Mouse (Mus musculus): ENCODE results near the gene Klrd1. TPM values are rescaled to one million over a fixed set of nuclear protein-coding genes. Genes with fewer than 3 reads are reported as not detected.
"Not testable (repeated sequence)": the region's sequence is repeated elsewhere in the genome, so short reads cannot be mapped to it uniquely, and the experiment has no call there.

The Klrd1 gene
- polyA plus RNA-seq, 1 experiment from 2014 or later = not detected

- no peak overlapping the region for H3K27ac ChIP-seq (ENCODE audit: low read depth, low read length)
- H3K4me1 ChIP-seq (ENCODE audit: control insufficient read depth, insufficient read depth, low read length) = peaks cover 9% of the 10 kb centered on the region
- no peak overlapping the region for H3K4me3 ChIP-seq (ENCODE audit: low read depth, low read length)
- H3K4me2 ChIP-seq = no peak overlapping the region
- no peaks in the 10 kb centered on the region for H3K36me3 ChIP-seq (ENCODE audit: control insufficient read depth, insufficient read depth, low read length)
- H3K27me3 ChIP-seq (ENCODE audit: control insufficient read depth, insufficient read depth, low read length) = no peaks in the 10 kb centered on the region
- H3K9ac ChIP-seq (ENCODE audit: low read length) = no peak overlapping the region
- no peaks in the 10 kb centered on the region for H3K9me3 ChIP-seq (ENCODE audit: control insufficient read depth, low read length)
- peak; percentile 20; the same call in 1 of the 2 replicates for ATAC-seq (ENCODE audit: low FRiP score)
- WGBS = 50% methylated on average over 4 of the region's 4 CpGs
- peak; percentile 87 for DNase-seq (ENCODE audit: low spot score, missing footprints)
Measured at GRCm38 (mm10) chr6:129559641-129560027, 31.9 kb upstream of the Klrd1 start.

GRCm38 (mm10) chr6:129565257-129565656 is 26.3 kb upstream of the Klrd1 start:
- Histone ChIP-seq H3K4me1 (ENCODE audit: control insufficient read depth, insufficient read depth, low read length) (no peaks in the 10 kb centered on the region), H3K9ac (ENCODE audit: low read length) (no peak overlapping the region), H3K36me3 (ENCODE audit: control insufficient read depth, insufficient read depth, low read length) (no peaks in the 10 kb centered on the region), H3K9me3 (ENCODE audit: control insufficient read depth, low read length) (no peaks in the 10 kb centered on the region), H3K4me3 (ENCODE audit: low read depth, low read length) (no peak overlapping the region), H3K27me3 (ENCODE audit: control insufficient read depth, insufficient read depth, low read length) (no peaks in the 10 kb centered on the region), H3K4me2 (no peak overlapping the region), H3K27ac (ENCODE audit: low read depth, low read length) (no peak overlapping the region)
- ATAC-seq (ENCODE audit: low FRiP score) = no peak
- 78% methylated on average over 2 of the region's 2 CpGs for WGBS
- DNase-seq (ENCODE audit: low spot score, missing footprints) = no peak

- Histone ChIP-seq H3K36me3 (ENCODE audit: control insufficient read depth, insufficient read depth, low read length) (no peaks in the 10 kb centered on the region), H3K27ac (ENCODE audit: low read depth, low read length) (no peak overlapping the region), H3K4me3 (ENCODE audit: low read depth, low read length) (no peak overlapping the region), H3K9ac (ENCODE audit: low read length) (no peak overlapping the region), H3K27me3 (ENCODE audit: control insufficient read depth, insufficient read depth, low read length) (no peaks in the 10 kb centered on the region), H3K4me2 (no peak overlapping the region), H3K9me3 (ENCODE audit: control insufficient read depth, low read length) (no peaks in the 10 kb centered on the region), H3K4me1 (ENCODE audit: control insufficient read depth, insufficient read depth, low read length) (no peaks in the 10 kb centered on the region)
- 41% methylated on average over 2 of the region's 2 CpGs for WGBS
- no peak for DNase-seq (ENCODE audit: low spot score, missing footprints)
- ATAC-seq (ENCODE audit: low FRiP score) = no peak
Measured at GRCm38 (mm10) chr6:129575315-129575714, 16.3 kb upstream of the Klrd1 start.

- H3K27me3 ChIP-seq (ENCODE audit: control insufficient read depth, insufficient read depth, low read length) = no peaks in the 10 kb centered on the region
- DNase-seq (ENCODE audit: low spot score, missing footprints) (no peak), ATAC-seq (ENCODE audit: low FRiP score) (no peak)
- H3K36me3 ChIP-seq (ENCODE audit: control insufficient read depth, insufficient read depth, low read length) = no peaks in the 10 kb centered on the region
- no peaks in the 10 kb centered on the region for H3K4me1 ChIP-seq (ENCODE audit: control insufficient read depth, insufficient read depth, low read length)
- H3K9me3 ChIP-seq (ENCODE audit: control insufficient read depth, low read length) = no peaks in the 10 kb centered on the region
- H3K4me2 ChIP-seq = no peak within 1 kb of the TSS
- no peak within 1 kb of the TSS for H3K9ac ChIP-seq (ENCODE audit: low read length)
- no peak within 1 kb of the TSS for H3K27ac ChIP-seq (ENCODE audit: low read depth, low read length)
- H3K4me3 ChIP-seq (ENCODE audit: low read depth, low read length) = no peak within 1 kb of the TSS
- 94% methylated on average over 8 of the region's 8 CpGs for WGBS
Measured at GRCm38 (mm10) chr6:129577605-129578004, 14.0 kb upstream of the Klrd1 start, which contains the start of gene Klre1. Gene Klre1 (plus strand): TSS chr6:129577905.

GRCm38 (mm10) chr6:129581274-129581673 is 10.3 kb upstream of the Klrd1 start:
- 65% methylated on average over 4 of the region's 4 CpGs for WGBS
- DNase-seq (ENCODE audit: low spot score, missing footprints) = no peak

GRCm38 (mm10) chr6:129581896-129582295 is 9.7 kb upstream of the Klrd1 start:
- no peaks in the 10 kb centered on the region for H3K9me3 ChIP-seq (ENCODE audit: control insufficient read depth, low read length)
- H3K27ac ChIP-seq (ENCODE audit: low read depth, low read length) = no peak overlapping the region
- WGBS = 83% methylated on average over 4 of the region's 4 CpGs
- H3K36me3 ChIP-seq (ENCODE audit: control insufficient read depth, insufficient read depth, low read length) = no peaks in the 10 kb centered on the region
- H3K4me2 ChIP-seq = no peak overlapping the region
- ATAC-seq (ENCODE audit: low FRiP score) (no peak), DNase-seq (ENCODE audit: low spot score, missing footprints) (no peak)
- H3K4me3 ChIP-seq (ENCODE audit: low read depth, low read length) = no peak overlapping the region
- H3K27me3 ChIP-seq (ENCODE audit: control insufficient read depth, insufficient read depth, low read length) = no peaks in the 10 kb centered on the region
- H3K4me1 ChIP-seq (ENCODE audit: control insufficient read depth, insufficient read depth, low read length) = no peaks in the 10 kb centered on the region
- H3K9ac ChIP-seq (ENCODE audit: low read length) = no peak overlapping the region

More at GRCm38 (mm10) chr6:129581274-129581673, 10.3 kb upstream of the Klrd1 start:
- Histone ChIP-seq H3K4me2 (no peak overlapping the region), H3K9ac (ENCODE audit: low read length) (no peak overlapping the region), H3K4me3 (ENCODE audit: low read depth, low read length) (no peak overlapping the region), H3K9me3 (ENCODE audit: control insufficient read depth, low read length) (no peaks in the 10 kb centered on the region), H3K4me1 (ENCODE audit: control insufficient read depth, insufficient read depth, low read length) (no peaks in the 10 kb centered on the region), H3K27ac (ENCODE audit: low read depth, low read length) (no peak overlapping the region), H3K27me3 (ENCODE audit: control insufficient read depth, insufficient read depth, low read length) (no peaks in the 10 kb centered on the region), H3K36me3 (ENCODE audit: control insufficient read depth, insufficient read depth, low read length) (no peaks in the 10 kb centered on the region)
- no peak for ATAC-seq (ENCODE audit: low FRiP score)

- Histone ChIP-seq H3K4me1 (ENCODE audit: control insufficient read depth, insufficient read depth, low read length) (no peaks in the 10 kb centered on the region), H3K36me3 (ENCODE audit: control insufficient read depth, insufficient read depth, low read length) (no peaks in the 10 kb centered on the region), H3K27me3 (ENCODE audit: control insufficient read depth, insufficient read depth, low read length) (no peaks in the 10 kb centered on the region), H3K9me3 (ENCODE audit: control insufficient read depth, low read length) (no peaks in the 10 kb centered on the region), H3K4me2 (no peak overlapping the region), H3K4me3 (ENCODE audit: low read depth, low read length) (no peak overlapping the region), H3K27ac (ENCODE audit: low read depth, low read length) (no peak overlapping the region), H3K9ac (ENCODE audit: low read length) (no peak overlapping the region)
- WGBS = 75% methylated on average over 3 of the region's 3 CpGs
- ATAC-seq (ENCODE audit: low FRiP score) (no peak), DNase-seq (ENCODE audit: low spot score, missing footprints) (no peak)
Measured at GRCm38 (mm10) chr6:129583014-129583413, 8.6 kb upstream of the Klrd1 start.

GRCm38 (mm10) chr6:129608372-129608771 is 16.8 kb downstream of the Klrd1 start:
- ATAC-seq (ENCODE audit: low FRiP score) (no peak), DNase-seq (ENCODE audit: low spot score, missing footprints) (no peak)
- Histone ChIP-seq H3K9me3 (ENCODE audit: control insufficient read depth, low read length) (no peaks in the 10 kb centered on the region), H3K27ac (ENCODE audit: low read depth, low read length) (no peak overlapping the region), H3K9ac (ENCODE audit: low read length) (no peak overlapping the region), H3K4me1 (ENCODE audit: control insufficient read depth, insufficient read depth, low read length) (no peaks in the 10 kb centered on the region), H3K27me3 (ENCODE audit: control insufficient read depth, insufficient read depth, low read length) (no peaks in the 10 kb centered on the region), H3K36me3 (ENCODE audit: control insufficient read depth, insufficient read depth, low read length) (no peaks in the 10 kb centered on the region), H3K4me3 (ENCODE audit: low read depth, low read length) (no peak overlapping the region), H3K4me2 (no peak overlapping the region)

- ATAC-seq (ENCODE audit: low FRiP score) (no peak), DNase-seq (ENCODE audit: low spot score, missing footprints) (no peak)
- Histone ChIP-seq H3K9me3 (ENCODE audit: control insufficient read depth, low read length) (no peaks in the 10 kb centered on the region), H3K27me3 (ENCODE audit: control insufficient read depth, insufficient read depth, low read length) (no peaks in the 10 kb centered on the region), H3K9ac (ENCODE audit: low read length) (no peak within 1 kb of the TSS), H3K36me3 (ENCODE audit: control insufficient read depth, insufficient read depth, low read length) (no peaks in the 10 kb centered on the region), H3K4me2 (no peak within 1 kb of the TSS), H3K4me3 (ENCODE audit: low read depth, low read length) (no peak within 1 kb of the TSS), H3K27ac (ENCODE audit: low read depth, low read length) (no peak within 1 kb of the TSS), H3K4me1 (ENCODE audit: control insufficient read depth, insufficient read depth, low read length) (no peaks in the 10 kb centered on the region)
- WGBS = 85% methylated on average over 4 of the region's 4 CpGs
Measured at GRCm38 (mm10) chr6:129623735-129624134, 32.2 kb downstream of the Klrd1 start, which contains the start of gene Klrk1. Gene Klrk1 (minus strand): TSS chr6:129623864.

- ATAC-seq (ENCODE audit: low FRiP score); H3K27ac ChIP-seq (ENCODE audit: low read depth, low read length); DNase-seq (ENCODE audit: low spot score, missing footprints); H3K4me3 ChIP-seq (ENCODE audit: low read depth, low read length); H3K36me3 ChIP-seq (ENCODE audit: control insufficient read depth, insufficient read depth, low read length); H3K9me3 ChIP-seq (ENCODE audit: control insufficient read depth, low read length); H3K9ac ChIP-seq (ENCODE audit: low read length); H3K4me1 ChIP-seq (ENCODE audit: control insufficient read depth, insufficient read depth, low read length); H3K4me2 ChIP-seq; H3K27me3 ChIP-seq (ENCODE audit: control insufficient read depth, insufficient read depth, low read length): not testable (repeated sequence)
- WGBS = 88% methylated on average over 2 of the region's 2 CpGs
Measured at GRCm38 (mm10) chr6:129631046-129631445, 39.5 kb downstream of the Klrd1 start.
